Mouse (Mus musculus) heart, embryonic 13.5 days (tissue): ENCODE measurements around the gene Abcg4. TPM values are rescaled to one million over a fixed set of nuclear protein-coding genes. Genes with fewer than 3 reads are reported as not detected.

Experiments
- ATAC-seq: fragments of 200-750 bp; cut with Nextera tagmentation; 2 replicates; pipeline ENCODE4 v1.8.0; 2017; ENCODE audit warnings: moderate TSS enrichment; ENCODE audit not compliant: insufficient number of reproducible peaks, low FRiP score, low TSS enrichment; ENCODE audit errors: extremely low read depth
- H3K27ac ChIP-seq: fragments of 300-500 bp; sonication (generic); replicated peaks from 2 replicates; pipeline ENCODE4 v1.5.1; 2015; ENCODE audit warnings: moderate library complexity, mild to moderate bottlenecking, inconsistent platforms
- H3K27me3 ChIP-seq: fragments of 300-500 bp; sonication (generic); replicated peaks from 2 replicates; pipeline ENCODE4 v1.6.1; 2015; ENCODE audit warnings: mild to moderate bottlenecking, inconsistent platforms
- H3K36me3 ChIP-seq: fragments of 300-500 bp; sonication (generic); 2 replicates; pipeline ENCODE4 v1.6.1; 2015; ENCODE audit warnings: mild to moderate bottlenecking, inconsistent platforms
- H3K4me1 ChIP-seq: fragments of 300-500 bp; sonication (generic); 2 replicates; pipeline ENCODE4 v1.6.1; 2015; ENCODE audit warnings: inconsistent platforms
- H3K4me2 ChIP-seq: fragments of 300-500 bp; sonication (generic); 2 replicates; pipeline ENCODE4 v1.6.1; 2015; ENCODE audit warnings: inconsistent platforms, mild to moderate bottlenecking, moderate library complexity
- H3K4me3 ChIP-seq: fragments of 300-500 bp; sonication (generic); 2 replicates; pipeline ENCODE4 v1.5.1; 2015; ENCODE audit warnings: moderate library complexity, mild to moderate bottlenecking, inconsistent platforms
- H3K9ac ChIP-seq: fragments of 300-500 bp; sonication (generic); 2 replicates; pipeline ENCODE4 v1.6.1; 2015; ENCODE audit warnings: inconsistent platforms, mild to moderate bottlenecking, moderate library complexity
- H3K9me3 ChIP-seq: fragments of 300-500 bp; sonication (generic); 2 replicates; pipeline ENCODE4 v1.6.1; 2016; ENCODE audit warnings: inconsistent platforms
- WGBS: fragments of 180-500 bp; shearing (Covaris S2); methylation state at CpG from one replicate; pipeline ENCODE4 v1.1.7; 2015; ENCODE audit warnings: mixed read lengths; 5-methylcytosine and 5-hydroxymethylcytosine counted together
- polyA plus RNA-seq: library from polyadenylated mRNA; unstranded; fragments of >200 nt; fragmentation: Nextera tagmentation; extraction: Ambion mirVana; gene quantifications from 2 replicates; pipeline ENCODE4 v1.2.1, GENCODE M21; 2015

Abcg4 gene
- polyA plus RNA-seq, 1 experiment from 2014 or later: 3.5 TPM

DNA sequence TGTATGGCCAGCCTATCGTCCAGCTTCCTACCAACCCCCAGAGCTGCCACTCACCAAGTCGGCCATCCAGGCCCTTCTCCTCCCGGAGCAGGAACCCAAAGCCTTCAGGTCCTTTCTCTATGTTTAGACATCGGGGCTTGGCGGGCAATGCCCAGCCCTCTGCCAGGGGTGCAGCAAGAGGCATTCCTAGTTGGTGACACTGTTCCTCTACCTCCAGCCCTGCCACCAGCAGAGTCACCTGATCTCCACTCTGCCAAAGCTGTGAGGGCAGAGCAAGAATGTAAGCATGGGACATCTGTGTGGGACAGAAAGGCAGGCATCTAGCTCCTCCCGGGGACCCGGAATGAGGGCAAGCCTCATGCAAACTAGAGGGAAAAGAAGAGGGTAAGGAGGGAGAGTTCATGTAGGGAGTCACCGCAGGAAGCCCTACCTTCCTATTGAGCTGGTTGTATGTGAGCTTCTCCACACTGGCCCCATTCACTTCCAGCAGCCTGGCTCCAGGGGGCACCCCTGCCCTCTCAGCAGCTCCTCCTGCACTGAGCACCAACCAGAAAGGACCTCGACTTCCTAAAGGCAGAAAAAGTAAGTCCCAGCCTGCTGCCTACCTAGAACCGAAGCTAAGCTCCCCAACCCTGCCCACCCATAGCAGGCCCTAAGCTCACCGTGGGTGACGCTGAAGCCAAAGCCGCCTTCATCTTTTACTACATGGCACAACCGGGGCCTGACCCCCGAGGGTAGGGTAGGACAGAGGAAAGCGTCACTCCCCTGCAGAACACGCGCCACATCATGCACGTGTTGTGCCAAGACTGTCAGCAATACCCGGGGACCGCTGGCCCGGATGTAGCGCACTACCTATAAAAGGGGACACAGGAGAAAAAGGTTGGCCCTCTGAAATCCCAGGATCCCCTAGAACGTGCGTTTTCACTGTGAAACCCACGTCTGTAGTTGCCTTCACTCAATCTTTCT, 39.0 kb downstream of the Abcg4 start:
- Histone ChIP-seq H3K36me3 (no peaks in the 10 kb centered on the region), H3K4me2 (peak overlapping the region; percentile 56), H3K9me3 (no peaks in the 10 kb centered on the region), H3K4me3 (no peak overlapping the region; the same call in 1 of the 2 replicates), H3K9ac (peak overlapping the region; percentile 70), H3K4me1 (peaks cover 17% of the 10 kb centered on the region), H3K27ac (no peak overlapping the region), H3K27me3 (peaks cover 43% of the 10 kb centered on the region)
- 33% methylated on average over 26 of the region's 26 CpGs for WGBS
- peak; percentile 84; the same call in 1 of the 2 replicates for ATAC-seq

DNA sequence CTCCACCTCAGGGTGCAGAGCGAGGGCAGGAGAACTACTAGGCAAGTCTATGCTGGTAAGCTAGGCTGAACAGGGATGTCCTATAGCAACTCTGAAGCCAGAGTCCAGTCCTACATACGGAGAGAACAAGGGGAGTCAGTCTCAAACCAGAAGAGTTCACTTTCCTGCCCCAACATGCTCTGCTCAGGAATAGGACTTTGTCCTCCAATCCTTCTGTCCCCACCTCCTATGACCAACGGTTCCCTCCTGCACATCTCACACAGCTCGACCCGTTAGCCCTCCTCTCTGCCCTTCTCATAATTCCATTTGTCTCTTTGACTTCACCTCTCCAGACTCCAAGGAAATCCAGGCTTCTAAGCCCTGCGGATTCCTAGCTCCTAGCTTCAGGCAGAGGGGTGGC, 40.5 kb downstream of the Abcg4 start:
- WGBS: 71% methylated on average over 6 of the region's 6 CpGs
- Histone ChIP-seq H3K4me1 (peaks cover 16% of the 10 kb centered on the region), H3K36me3 (no peaks in the 10 kb centered on the region), H3K4me3 (no peak overlapping the region), H3K9me3 (no peaks in the 10 kb centered on the region), H3K27ac (no peak overlapping the region), H3K4me2 (no peak overlapping the region), H3K27me3 (peaks cover 40% of the 10 kb centered on the region), H3K9ac (no peak overlapping the region)
- no peak for ATAC-seq

DNA sequence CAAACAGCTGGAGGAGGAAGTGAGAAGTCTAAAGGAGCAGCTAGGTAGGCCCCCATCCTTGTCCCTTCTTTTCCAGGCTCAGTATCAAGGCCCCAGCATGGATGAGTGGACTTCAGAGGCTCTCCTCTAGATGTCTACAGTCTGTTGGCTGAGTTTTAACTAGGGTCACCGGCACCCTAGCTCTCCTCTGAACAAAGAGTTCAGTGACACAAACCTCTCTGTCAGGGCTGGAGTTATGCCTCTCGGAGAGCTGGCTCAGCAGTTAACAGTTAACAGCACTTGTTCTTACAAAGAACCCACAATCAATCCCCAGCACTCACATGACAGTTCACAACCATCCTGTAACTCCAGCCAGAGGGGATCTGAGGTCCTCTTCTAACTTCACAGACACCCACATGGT, 44.8 kb downstream of the Abcg4 start:
- Histone ChIP-seq H3K27ac (no peak overlapping the region), H3K4me2 (no peak overlapping the region), H3K4me3 (no peak overlapping the region), H3K4me1 (no peaks in the 10 kb centered on the region), H3K36me3 (no peaks in the 10 kb centered on the region), H3K9me3 (no peaks in the 10 kb centered on the region), H3K27me3 (peaks cover 27% of the 10 kb centered on the region), H3K9ac (no peak overlapping the region)
- no peak for ATAC-seq
- WGBS: 63% methylated on average over 2 of the region's 2 CpGs

DNA sequence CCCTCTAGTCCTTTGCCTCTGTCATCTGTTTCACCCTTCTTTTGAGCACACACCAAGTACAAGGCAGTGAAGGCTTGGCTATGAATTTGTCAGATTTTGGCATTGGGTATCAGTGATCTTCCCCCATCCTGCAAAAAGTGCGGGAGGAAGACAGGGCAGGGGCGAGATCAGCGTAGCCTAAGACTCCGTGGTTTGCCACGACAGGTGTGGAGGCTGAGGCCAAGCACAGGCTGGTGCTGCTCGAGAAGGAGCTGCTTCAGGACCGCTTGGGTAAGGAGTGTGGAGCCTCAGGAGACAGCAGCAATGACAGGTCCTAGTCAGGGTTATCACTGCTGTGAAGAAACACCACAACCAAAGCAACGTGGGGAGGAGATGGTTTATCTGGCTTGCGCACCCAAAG, 47.0 kb downstream of the Abcg4 start:
- no peak overlapping the region for H3K4me2 ChIP-seq
- 52% methylated on average over 9 of the region's 9 CpGs for WGBS
- no peak for ATAC-seq

DNA sequence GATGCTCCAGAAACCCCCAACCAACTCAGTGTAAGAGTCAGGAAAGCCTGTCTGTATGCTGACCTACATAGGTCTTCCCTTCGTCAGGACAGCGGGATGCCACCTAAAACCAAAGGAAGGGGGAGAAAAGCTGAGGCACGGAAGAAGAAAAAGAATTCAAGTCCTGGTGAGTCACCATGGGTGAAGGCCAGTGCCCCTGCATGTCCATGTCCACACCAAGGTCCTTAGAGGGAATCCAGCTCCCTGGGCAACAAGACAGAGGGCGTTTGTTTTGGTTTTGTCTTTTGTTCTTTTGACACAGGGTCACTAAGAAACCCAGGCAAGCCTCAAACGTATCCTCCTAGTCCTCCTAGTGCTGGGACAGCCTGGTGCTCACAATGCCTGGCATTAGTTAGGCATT, 47.5 kb downstream of the Abcg4 start:
- Histone ChIP-seq H3K4me1 (no peaks in the 10 kb centered on the region), H3K9me3 (no peaks in the 10 kb centered on the region), H3K4me3 (no peak overlapping the region), H3K4me2 (no peak overlapping the region), H3K9ac (no peak overlapping the region; the same call in 1 of the 2 replicates), H3K36me3 (no peaks in the 10 kb centered on the region), H3K27ac (no peak overlapping the region), H3K27me3 (peaks cover 10% of the 10 kb centered on the region; the same call in 1 of the 2 replicates)
- WGBS: 56% methylated on average over 5 of the region's 5 CpGs
- ATAC-seq: no peak

More for the DNA sequence above, 47.0 kb downstream of the Abcg4 start:
- H3K27me3 ChIP-seq: peaks cover 10% of the 10 kb centered on the region; the same call in 1 of the 2 replicates
- no peak overlapping the region for H3K27ac ChIP-seq
- no peak overlapping the region for H3K9ac ChIP-seq
- no peaks in the 10 kb centered on the region for H3K36me3 ChIP-seq
- no peak overlapping the region for H3K4me3 ChIP-seq
- no peaks in the 10 kb centered on the region for H3K4me1 ChIP-seq
- H3K9me3 ChIP-seq: no peaks in the 10 kb centered on the region

DNA sequence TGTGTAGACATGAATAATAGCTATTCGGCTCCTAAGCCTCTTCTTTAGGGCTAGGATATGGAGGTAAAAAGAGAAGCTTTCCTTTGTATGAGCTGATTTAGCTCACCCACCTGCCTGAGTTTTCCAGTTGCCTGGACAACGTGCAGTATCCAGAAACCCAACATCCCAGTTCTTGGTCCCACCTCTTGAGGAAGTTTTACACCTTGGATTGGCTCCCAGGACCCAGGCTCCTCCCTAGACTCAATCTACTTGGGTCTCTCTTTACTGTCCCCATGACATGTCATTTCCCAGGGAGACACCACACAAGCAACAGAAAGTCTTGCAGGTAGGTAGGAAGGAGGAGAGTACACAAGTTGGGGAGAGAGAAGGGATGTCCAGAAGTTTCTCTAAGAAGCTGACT, 48.0 kb downstream of the Abcg4 start, which contains the start of gene Ccdc153:
Ccdc153 (plus strand) TSS at position 278 of the 400 bp plus-strand sequence.
- no peak within 1 kb of the TSS for H3K4me3 ChIP-seq
- H3K27me3 ChIP-seq: peaks cover 10% of the 10 kb centered on the region; the same call in 1 of the 2 replicates
- no peak within 1 kb of the TSS for H3K27ac ChIP-seq
- no peaks in the 10 kb centered on the region for H3K4me1 ChIP-seq
- H3K36me3 ChIP-seq: no peaks in the 10 kb centered on the region
- no peak within 1 kb of the TSS; the same call in 1 of the 2 replicates for H3K9ac ChIP-seq
- H3K9me3 ChIP-seq: no peaks in the 10 kb centered on the region
- ATAC-seq: no peak
- H3K4me2 ChIP-seq: no peak within 1 kb of the TSS
- WGBS: 46% methylated on average over 2 of the region's 2 CpGs

DNA sequence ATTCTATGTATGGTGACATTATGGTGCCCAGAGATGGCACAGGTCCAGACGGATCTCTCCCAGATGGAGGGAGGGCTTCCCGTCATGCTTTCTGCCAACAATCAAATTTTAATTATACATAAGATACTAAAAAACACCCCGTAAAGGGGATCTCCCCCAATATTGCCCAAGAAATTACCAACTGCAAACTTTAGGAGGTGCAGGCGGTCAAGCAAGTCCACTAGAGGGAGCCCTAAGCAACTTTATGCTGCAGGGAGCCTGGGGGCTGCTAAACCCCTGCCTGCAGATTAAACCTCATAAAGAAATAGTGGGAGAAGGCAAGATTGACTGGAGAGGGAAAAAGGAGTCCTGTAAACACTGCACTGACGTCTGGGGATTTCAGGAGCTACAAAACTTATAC, 49.0 kb downstream of the Abcg4 start:
- 0 out of 2 replicates have a peak, but pooled peaks cover 2% of the 10 kb centered on the region for H3K4me1 ChIP-seq
- H3K27me3 ChIP-seq: peaks cover 10% of the 10 kb centered on the region; the same call in 1 of the 2 replicates
- H3K4me3 ChIP-seq: no peak overlapping the region
- H3K36me3 ChIP-seq: no peaks in the 10 kb centered on the region
- no peak overlapping the region for H3K4me2 ChIP-seq
- H3K27ac ChIP-seq: no peak overlapping the region
- no peak overlapping the region for H3K9ac ChIP-seq
- no peak for ATAC-seq
- no peaks in the 10 kb centered on the region for H3K9me3 ChIP-seq
- WGBS: 8% methylated on average over 5 of the region's 5 CpGs

DNA sequence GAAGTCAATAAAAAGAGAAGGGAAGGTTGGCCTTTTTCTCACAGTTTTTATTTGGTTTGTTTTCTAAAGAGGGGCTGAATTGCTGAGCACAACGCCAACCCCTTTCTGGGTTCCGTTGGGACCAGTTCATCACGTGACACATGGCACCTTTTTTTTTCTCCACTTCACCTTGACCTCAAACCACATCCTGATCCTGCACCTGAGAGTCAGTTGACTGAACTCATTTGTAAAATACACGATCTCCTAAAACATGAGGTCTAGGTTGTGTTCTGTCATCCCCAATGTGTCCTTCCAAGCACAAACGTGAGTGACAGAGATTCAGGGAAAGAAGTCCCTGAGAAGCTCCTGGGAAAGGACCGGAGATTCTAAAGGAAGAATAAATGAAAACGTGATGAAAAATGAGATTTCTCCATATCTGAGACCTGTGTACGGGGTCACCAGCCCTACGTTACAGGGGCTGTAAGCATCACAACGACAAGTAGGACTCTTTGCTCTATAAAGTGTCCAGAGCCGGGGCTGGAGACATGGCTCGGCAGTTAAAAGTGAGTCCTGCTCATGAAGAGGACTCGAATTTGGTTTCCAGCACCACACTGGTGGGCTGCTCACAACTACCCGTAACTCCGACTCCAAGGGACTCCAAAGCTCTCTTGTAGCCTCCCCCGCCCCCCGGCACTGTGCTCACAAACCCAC, 49.8 kb downstream of the Abcg4 start:
- H3K36me3 ChIP-seq: no peaks in the 10 kb centered on the region
- no peak overlapping the region for H3K27ac ChIP-seq
- peaks cover 10% of the 10 kb centered on the region; the same call in 1 of the 2 replicates for H3K27me3 ChIP-seq
- 72% methylated on average over 17 of the region's 17 CpGs for WGBS
- no peak overlapping the region for H3K4me2 ChIP-seq
- no peak overlapping the region for H3K4me3 ChIP-seq
- H3K9ac ChIP-seq: no peak overlapping the region
- H3K4me1 ChIP-seq: 0 out of 2 replicates have a peak, but pooled peaks cover 2% of the 10 kb centered on the region
- ATAC-seq: no peak
- no peaks in the 10 kb centered on the region for H3K9me3 ChIP-seq

DNA sequence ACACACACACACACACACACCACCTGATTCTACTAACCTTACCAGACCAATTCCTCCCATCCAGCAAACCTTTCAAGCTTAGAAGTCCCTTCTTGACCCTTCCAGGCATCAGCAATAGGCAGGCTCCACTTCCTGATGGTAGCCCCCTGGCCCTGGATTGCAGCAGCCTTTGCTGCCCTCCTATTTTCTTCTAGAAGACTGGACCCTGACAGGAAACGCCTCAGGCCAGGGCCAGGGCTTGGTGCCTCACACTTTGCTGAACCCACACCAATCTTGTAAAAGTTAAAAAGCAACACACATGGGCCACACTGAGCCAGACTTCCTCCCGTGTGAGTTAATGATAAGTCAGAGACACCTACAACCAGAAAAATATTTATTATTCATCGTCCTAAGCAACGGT, 51.3 kb downstream of the Abcg4 start:
- Histone ChIP-seq H3K36me3 (no peaks in the 10 kb centered on the region), H3K27ac (no peak overlapping the region), H3K9me3 (no peaks in the 10 kb centered on the region), H3K9ac (no peak overlapping the region), H3K4me2 (no peak overlapping the region), H3K4me1 (peaks cover 10% of the 10 kb centered on the region), H3K4me3 (no peak overlapping the region), H3K27me3 (peaks cover 10% of the 10 kb centered on the region; the same call in 1 of the 2 replicates)
- WGBS: 62% methylated on average over 4 of the region's 4 CpGs
- no peak for ATAC-seq

DNA sequence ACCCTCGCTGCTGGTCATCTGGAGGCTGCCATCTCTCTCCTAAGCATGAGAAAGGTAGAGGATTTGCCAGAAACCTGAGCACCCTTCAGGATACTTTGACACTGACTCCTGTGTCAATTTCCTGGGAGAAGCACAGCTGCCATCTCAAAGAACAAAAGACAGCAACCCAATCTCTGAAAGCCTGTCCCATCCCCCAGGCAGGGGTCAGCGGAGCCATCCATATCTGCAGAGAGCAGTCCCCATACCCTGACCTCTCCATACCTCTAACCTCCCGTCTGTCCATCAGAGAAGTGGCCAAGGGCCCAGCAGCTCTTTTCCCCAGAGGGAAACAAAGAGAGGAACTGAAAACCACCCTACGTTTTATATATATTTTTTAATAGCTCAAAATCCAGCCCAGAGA, 51.8 kb downstream of the Abcg4 start:
- H3K4me1 ChIP-seq: peaks cover 15% of the 10 kb centered on the region
- H3K27me3 ChIP-seq: peaks cover 10% of the 10 kb centered on the region; the same call in 1 of the 2 replicates

More for the DNA sequence above, 51.8 kb downstream of the Abcg4 start:
- 59% methylated on average over 4 of the region's 4 CpGs for WGBS
- Histone ChIP-seq H3K9me3 (no peaks in the 10 kb centered on the region), H3K27ac (no peak overlapping the region), H3K9ac (peak overlapping the region; percentile 14; the same call in 1 of the 2 replicates), H3K36me3 (no peaks in the 10 kb centered on the region), H3K4me2 (no peak overlapping the region), H3K4me3 (no peak overlapping the region)
- ATAC-seq: no peak
